Mouse (Mus musculus) midbrain, embryonic 10.5 days (tissue): ENCODE data around the gene Vgll4. TPM values are rescaled to one million over a fixed set of nuclear protein-coding genes. Genes with fewer than 3 reads are reported as not detected.
"Not testable (repeated sequence)": the region's sequence is repeated elsewhere in the genome, so short reads cannot be mapped to it uniquely, and the experiment has no call there.

ENCODE experiments used
- DNase-seq: peaks from one replicate; pipeline ENCODE4 v3.0.0-alpha.2; 2017; ENCODE audit warnings: low spot score
- H3K27ac ChIP-seq: fragments of 300-500 bp; sonication (generic); replicated peaks from 2 replicates; pipeline ENCODE4 v1.5.1; 2016; ENCODE audit warnings: mild to moderate bottlenecking
- H3K27me3 ChIP-seq: fragments of 300-500 bp; sonication (generic); 2 replicates; pipeline ENCODE4 v1.6.1; 2016; ENCODE audit warnings: low read depth, mild to moderate bottlenecking; ENCODE audit not compliant: poor library complexity, severe bottlenecking
- H3K36me3 ChIP-seq: fragments of 300-500 bp; sonication (generic); 2 replicates; pipeline ENCODE4 v1.6.1; 2016; ENCODE audit warnings: mild to moderate bottlenecking, moderate library complexity
- H3K4me1 ChIP-seq: fragments of 300-500 bp; sonication (generic); 2 replicates; pipeline ENCODE4 v1.6.1; 2016
- H3K4me3 ChIP-seq: fragments of 300-500 bp; sonication (generic); 2 replicates; pipeline ENCODE4 v1.5.1; 2016; ENCODE audit warnings: mild to moderate bottlenecking, moderate library complexity
- H3K9me3 ChIP-seq: fragments of 300-500 bp; sonication (generic); replicated peaks from 2 replicates; pipeline ENCODE4 v1.6.1; 2016; ENCODE audit warnings: mild to moderate bottlenecking
- WGBS: fragments of 180-500 bp; shearing (Covaris S2); methylation state at CpG from one replicate; pipeline ENCODE4 v1.1.7; 2016; 5-methylcytosine and 5-hydroxymethylcytosine counted together
- polyA plus RNA-seq: library from polyadenylated mRNA; unstranded; fragments of >200 nt; fragmentation: Nextera tagmentation; extraction: Ambion mirVana; gene quantifications from 2 replicates; pipeline ENCODE4 v1.2.1, GENCODE M21; 2016

Vgll4 gene
- polyA plus RNA-seq, 1 experiment from 2014 or later = 70.9 TPM

DNA sequence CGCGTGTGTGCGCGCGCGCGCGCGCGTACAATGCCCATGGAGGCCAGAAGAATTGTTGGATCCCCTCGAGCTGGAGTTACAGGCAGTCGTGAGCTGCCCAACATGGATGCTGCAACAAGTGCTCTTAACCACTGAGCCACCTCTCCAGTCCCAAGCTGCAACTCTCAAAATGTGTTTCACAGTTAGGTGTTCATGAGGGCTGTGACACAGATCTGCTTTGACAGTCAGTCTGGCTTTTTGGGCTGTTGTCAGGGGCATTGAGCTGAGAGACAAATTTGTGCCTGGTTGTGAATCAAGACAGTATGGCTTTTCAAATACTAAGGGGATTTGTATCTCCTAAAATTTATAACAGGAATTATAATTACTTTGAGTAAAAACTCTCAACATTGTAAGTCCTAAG is 78.5 kb downstream of the Vgll4 start:
- WGBS = 91% methylated on average over 12 of the region's 12 CpGs
- Histone ChIP-seq H3K27ac (peak overlapping the region; percentile 64; the same call in 1 of the 2 replicates), H3K4me3 (no peak overlapping the region)

DNA sequence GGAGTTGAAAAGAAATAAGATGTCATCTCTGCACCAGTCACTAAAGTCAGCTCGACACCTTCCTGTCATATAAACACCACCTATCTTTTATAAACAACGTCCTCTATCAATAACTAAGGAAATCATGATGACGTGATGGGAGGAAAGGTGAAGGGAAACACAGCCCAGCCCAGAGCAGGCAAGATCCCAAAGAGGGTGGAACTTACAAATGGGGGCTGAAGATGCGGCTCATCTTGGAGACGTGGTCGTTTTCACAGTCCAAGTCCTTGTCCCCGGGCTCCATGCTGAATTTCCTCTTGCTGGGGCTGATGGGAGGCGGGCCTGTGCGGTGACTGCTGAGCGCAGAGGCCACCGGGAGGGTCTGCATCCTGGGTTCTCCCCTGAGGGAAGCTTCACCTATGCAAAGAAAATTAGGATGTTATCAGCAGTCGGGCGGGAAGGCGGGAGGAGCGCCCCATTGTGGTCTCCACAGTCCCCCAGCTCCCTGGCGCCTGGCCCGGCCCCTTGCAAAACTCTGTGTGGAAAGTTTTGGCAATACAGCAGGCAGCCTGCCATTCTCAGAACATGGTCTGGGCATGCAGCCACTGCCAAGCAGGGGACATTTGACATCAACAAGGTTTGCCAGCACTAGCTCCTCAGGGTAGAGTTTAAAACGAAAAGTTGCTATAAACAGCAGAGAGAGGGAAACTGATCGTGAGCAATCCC is 79.2 kb downstream of the Vgll4 start:
- 60% methylated on average over 19 of the region's 19 CpGs for WGBS
- H3K27ac ChIP-seq = peak overlapping the region; percentile 64

More for the DNA sequence above, 78.5 kb downstream of the Vgll4 start:
- no peak for DNase-seq
- Histone ChIP-seq H3K27me3 (no peaks in the 10 kb centered on the region), H3K36me3 (peaks cover 50% of the 10 kb centered on the region), H3K9me3 (peaks cover 6% of the 10 kb centered on the region; the same call in 1 of the 2 replicates), H3K4me1 (peaks cover 81% of the 10 kb centered on the region)

GRCm38 (mm10) chr6:114889971-114890370 is 79.8 kb downstream of the Vgll4 start:
- Histone ChIP-seq H3K27ac (peak overlapping the region; percentile 64; the same call in 1 of the 2 replicates), H3K4me1 (peaks cover 91% of the 10 kb centered on the region)

More for the DNA sequence above, 79.2 kb downstream of the Vgll4 start:
- H3K4me3 ChIP-seq = no peak overlapping the region
- peaks cover 50% of the 10 kb centered on the region for H3K36me3 ChIP-seq
- H3K27me3 ChIP-seq = no peaks in the 10 kb centered on the region
- DNase-seq = no peak
- H3K4me1 ChIP-seq = peaks cover 87% of the 10 kb centered on the region
- peaks cover 3% of the 10 kb centered on the region; the same call in 1 of the 2 replicates for H3K9me3 ChIP-seq

GRCm38 (mm10) chr6:114888922-114889321 is 80.9 kb downstream of the Vgll4 start:
- H3K27me3 ChIP-seq = no peaks in the 10 kb centered on the region
- DNase-seq = peak; percentile 81
- 0 out of 2 replicates have a peak overlapping the region, but pooled peaks have one; percentile 14 for H3K4me3 ChIP-seq
- 15% methylated on average over 13 of the region's 13 CpGs for WGBS
- H3K36me3 ChIP-seq = peaks cover 58% of the 10 kb centered on the region
- peak overlapping the region; percentile 81 for H3K27ac ChIP-seq
- peaks cover 92% of the 10 kb centered on the region for H3K4me1 ChIP-seq
- H3K9me3 ChIP-seq = no peaks in the 10 kb centered on the region

More at GRCm38 (mm10) chr6:114889971-114890370, 79.8 kb downstream of the Vgll4 start:
- not testable (repeated sequence) for H3K4me3 ChIP-seq, DNase-seq, H3K27me3 ChIP-seq, H3K9me3 ChIP-seq
- H3K36me3 ChIP-seq = peaks cover 50% of the 10 kb centered on the region
- 68% methylated on average over 3 of the region's 3 CpGs for WGBS

- Histone ChIP-seq H3K27me3 (no peaks in the 10 kb centered on the region), H3K27ac (peak overlapping the region; percentile 42), H3K36me3 (peaks cover 59% of the 10 kb centered on the region), H3K9me3 (no peaks in the 10 kb centered on the region), H3K4me3 (no peak overlapping the region), H3K4me1 (peaks cover 92% of the 10 kb centered on the region)
- no peak for DNase-seq
- 82% methylated on average over 11 of the region's 11 CpGs for WGBS
Observed at GRCm38 (mm10) chr6:114886504-114887361, 83.1 kb downstream of the Vgll4 start.

DNA sequence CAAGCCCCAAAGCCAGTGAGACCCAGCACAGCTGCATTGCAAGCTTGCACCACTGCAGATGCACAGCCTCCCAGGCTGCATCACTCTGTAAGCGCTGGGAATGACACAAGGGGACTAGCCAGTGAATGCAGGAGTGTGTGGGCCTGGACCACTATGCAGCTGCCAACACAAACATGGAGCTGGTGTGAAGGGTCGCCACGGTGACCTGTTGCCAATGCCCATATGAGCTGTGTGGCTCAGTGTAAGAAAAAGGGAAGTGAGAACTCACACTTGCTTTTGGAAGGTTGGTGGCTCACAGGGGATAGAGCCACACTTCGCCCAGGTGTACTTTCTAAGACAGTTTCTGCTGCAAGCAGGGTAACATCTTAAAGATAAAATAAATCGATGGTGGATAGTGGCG is 83.8 kb downstream of the Vgll4 start:
- 93% methylated on average over 6 of the region's 6 CpGs for WGBS
- Histone ChIP-seq H3K4me1 (peaks cover 92% of the 10 kb centered on the region), H3K36me3 (peaks cover 59% of the 10 kb centered on the region), H3K27me3 (no peaks in the 10 kb centered on the region), H3K4me3 (no peak overlapping the region), H3K27ac (peak overlapping the region; percentile 60), H3K9me3 (no peaks in the 10 kb centered on the region)
- no peak for DNase-seq

DNA sequence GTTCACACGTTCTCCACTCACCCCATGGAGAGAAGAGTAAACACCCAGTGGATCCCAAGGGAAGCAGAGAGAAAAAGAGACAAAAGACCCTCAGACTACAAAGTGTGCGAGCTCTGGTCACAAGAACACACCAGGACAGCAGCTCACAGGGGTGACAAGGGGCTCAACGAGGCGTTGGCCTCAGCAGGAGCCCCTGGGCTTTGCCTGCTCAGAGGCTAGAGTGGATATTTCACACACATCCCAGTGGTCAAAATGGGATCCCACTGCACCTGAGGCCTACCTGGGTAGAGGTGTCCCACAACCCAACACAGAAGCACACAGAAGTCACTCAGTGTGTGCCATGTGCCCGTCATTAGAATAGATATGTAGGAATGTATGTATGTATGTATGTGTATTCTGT is 84.7 kb downstream of the Vgll4 start:
- peak overlapping the region; percentile 91 for H3K27ac ChIP-seq
- H3K36me3 ChIP-seq = peaks cover 54% of the 10 kb centered on the region
- no peaks in the 10 kb centered on the region for H3K9me3 ChIP-seq
- no peak overlapping the region for H3K4me3 ChIP-seq
- 76% methylated on average over 5 of the region's 5 CpGs for WGBS
- peaks cover 92% of the 10 kb centered on the region for H3K4me1 ChIP-seq
- no peaks in the 10 kb centered on the region for H3K27me3 ChIP-seq
- no peak for DNase-seq

- Histone ChIP-seq H3K4me3 (peak overlapping the region; percentile 29), H3K27ac (peak overlapping the region; percentile 91), H3K4me1 (peaks cover 94% of the 10 kb centered on the region), H3K27me3 (no peaks in the 10 kb centered on the region), H3K36me3 (peaks cover 48% of the 10 kb centered on the region), H3K9me3 (no peaks in the 10 kb centered on the region)
- DNase-seq = peak; percentile 88
- WGBS = 4% methylated on average over 9 of the region's 9 CpGs
Observed at GRCm38 (mm10) chr6:114883261-114883740, 86.5 kb downstream of the Vgll4 start.

DNA sequence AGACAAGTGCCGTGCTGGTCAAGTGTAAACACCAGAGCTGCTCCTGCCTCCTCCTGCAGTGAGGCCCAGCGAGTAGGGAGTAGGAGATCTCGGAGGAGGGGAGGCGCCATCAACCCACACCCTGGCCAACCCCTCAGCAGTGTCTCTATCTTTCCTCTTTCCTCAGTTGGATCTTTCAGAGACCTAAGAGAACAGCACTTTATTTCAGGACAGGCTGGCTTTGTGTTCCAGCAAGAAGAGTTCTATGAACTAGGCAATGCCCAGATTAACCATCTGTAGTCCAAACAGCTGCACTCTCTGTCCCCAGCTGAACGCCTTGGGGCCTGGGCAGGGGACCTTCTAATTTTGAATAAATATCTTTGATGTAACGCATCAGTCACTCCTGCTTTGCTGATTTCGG is 87.1 kb downstream of the Vgll4 start:
- no peak for DNase-seq

GRCm38 (mm10) chr6:114882212-114882611 is 87.6 kb downstream of the Vgll4 start:
- no peak for DNase-seq
- WGBS = 48% methylated on average over 5 of the region's 5 CpGs
- H3K4me3 ChIP-seq = peak overlapping the region; percentile 29; the same call in 1 of the 2 replicates
- no peaks in the 10 kb centered on the region for H3K9me3 ChIP-seq
- H3K36me3 ChIP-seq = peaks cover 37% of the 10 kb centered on the region
- H3K27me3 ChIP-seq = no peaks in the 10 kb centered on the region
- H3K27ac ChIP-seq = peak overlapping the region; percentile 91
- H3K4me1 ChIP-seq = peaks cover 96% of the 10 kb centered on the region

More for the DNA sequence above, 87.1 kb downstream of the Vgll4 start:
- H3K36me3 ChIP-seq = peaks cover 41% of the 10 kb centered on the region
- peak overlapping the region; percentile 29 for H3K4me3 ChIP-seq
- no peaks in the 10 kb centered on the region for H3K9me3 ChIP-seq
- 19% methylated on average over 7 of the region's 7 CpGs for WGBS
- H3K27ac ChIP-seq = peak overlapping the region; percentile 91
- no peaks in the 10 kb centered on the region for H3K27me3 ChIP-seq
- H3K4me1 ChIP-seq = peaks cover 95% of the 10 kb centered on the region

GRCm38 (mm10) chr6:114880798-114881197 is 89.0 kb downstream of the Vgll4 start:
- no peaks in the 10 kb centered on the region for H3K27me3 ChIP-seq
- peaks cover 96% of the 10 kb centered on the region for H3K4me1 ChIP-seq
- H3K4me3 ChIP-seq = no peak overlapping the region
- no peak for DNase-seq
- H3K36me3 ChIP-seq = peaks cover 23% of the 10 kb centered on the region
- peak overlapping the region; percentile 91 for H3K27ac ChIP-seq
- 86% methylated on average over 4 of the region's 4 CpGs for WGBS
- no peaks in the 10 kb centered on the region for H3K9me3 ChIP-seq

DNA sequence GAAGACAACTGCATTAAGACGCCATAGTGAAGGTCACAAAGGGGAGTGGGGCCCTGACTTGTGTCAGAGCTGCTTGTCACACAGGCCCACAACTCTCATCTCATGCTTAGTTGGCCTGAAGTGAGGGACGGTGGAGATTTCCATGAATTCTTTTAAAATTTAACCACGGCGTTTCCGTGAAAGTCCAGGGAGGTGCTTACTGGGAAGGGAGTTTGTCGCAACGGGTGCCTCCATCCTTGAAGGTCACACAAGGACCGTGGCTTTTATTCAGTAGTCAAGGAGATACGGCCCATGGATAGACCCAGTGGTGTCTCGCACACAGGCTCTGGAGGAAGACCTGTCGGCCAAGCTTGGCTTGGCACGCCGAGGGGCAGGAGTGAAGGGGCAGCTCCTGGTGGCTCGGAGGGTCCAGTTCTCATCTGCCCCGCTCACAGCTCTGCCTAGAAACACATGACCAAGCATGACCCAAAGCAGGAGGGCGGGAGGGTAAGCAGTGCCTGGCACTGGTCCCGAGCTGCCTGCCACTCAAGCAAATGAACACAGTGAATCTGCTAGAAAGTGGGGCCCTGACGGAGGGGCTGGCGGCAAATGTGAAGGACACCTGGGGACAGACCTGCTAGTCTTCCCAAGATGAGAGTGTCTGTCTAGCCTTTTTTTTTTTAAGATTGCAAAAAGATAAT is 90.8 kb downstream of the Vgll4 start:
- Histone ChIP-seq H3K9me3 (no peaks in the 10 kb centered on the region), H3K27me3 (no peaks in the 10 kb centered on the region), H3K4me1 (peaks cover 99% of the 10 kb centered on the region), H3K4me3 (no peak overlapping the region), H3K36me3 (peaks cover 4% of the 10 kb centered on the region), H3K27ac (peak overlapping the region; percentile 96)
- WGBS = 89% methylated on average over 19 of the region's 19 CpGs
- DNase-seq = no peak
